Mouse (Mus musculus) Patski (cell line): ENCODE data around the gene Tmem170. TPM values are rescaled to one million over a fixed set of nuclear protein-coding genes. Genes with fewer than 3 reads are reported as not detected.

ENCODE experiments used
- ATAC-seq: fragments of 100-300 bp; one replicate; pipeline ENCODE4 v1.8.0; 2021
- CTCF ChIA-PET: fragments of 350-600 bp; sonication (Branson Sonifier 250); formaldehyde crosslinking; loops from one replicate; lab custom pipeline; 2022; ENCODE audit warnings: inconsistent platforms; lab: Charles Lee
- POLR2A ChIA-PET: fragments of 350-600 bp; sonication (Branson Sonifier 250); formaldehyde crosslinking; loops from one replicate; lab custom pipeline; 2022; ENCODE audit warnings: antibody characterized with exemption, inconsistent platforms; lab: Charles Lee
- DNase-seq: peaks from one replicate; pipeline ENCODE4 v3.0.0-alpha.2; 2011; ENCODE audit warnings: low read depth, low spot score
- H3K27me3 ChIP-seq: fragments of 371-371 bp; one replicate; pipeline ENCODE4 v1.5.1; 2021
- CTCF ChIP-seq: fragments of 100-300 bp; IDR thresholded peaks from one replicate; pipeline ENCODE4 v1.5.1; 2021
- in situ Hi-C: fragments of 300-500 bp; cut with MboI; formaldehyde crosslinking; loops from 3 replicates; pipeline ENCODE4 v1.11.1; 2018; ENCODE audit warnings: low pct_unique_long_range_greater_than_20kb, mixed read lengths
- polyA plus RNA-seq: library from polyadenylated mRNA; unstranded; gene quantifications from one replicate; pipeline ENCODE4 v1.2.3, GENCODE M21; 2021

The Tmem170 gene
- polyA plus RNA-seq, 1 experiment from 2014 or later: 7.2 TPM

DNA sequence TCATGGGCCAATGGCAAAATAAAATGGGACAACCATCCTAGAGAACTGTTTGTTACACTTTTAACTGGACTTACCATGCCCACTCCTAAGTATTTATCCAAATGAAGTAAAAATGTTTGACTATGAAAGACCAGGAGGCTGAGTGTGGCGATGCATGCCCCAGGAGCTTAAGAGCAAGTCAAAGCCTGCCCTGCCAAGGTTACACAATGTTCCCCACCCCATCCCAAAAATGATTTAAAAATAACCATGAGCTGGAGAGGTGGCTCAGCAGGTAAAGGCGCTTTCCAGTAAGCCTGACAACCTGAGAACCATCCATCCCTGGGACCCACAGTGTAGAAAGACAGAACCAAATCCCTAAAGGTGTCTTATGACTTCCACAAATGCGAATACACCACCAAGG lies 58.0 kb downstream of the Tmem170 start:
- in situ Hi-C loops: no loop called here
- no peaks in the 10 kb centered on the region for H3K27me3 ChIP-seq
- CTCF ChIA-PET: interaction anchor here (1.2 kb wide), 1 partner anchor 14 kb away, joined by 3 read pairs; no protein-coding TSS in a partner anchor
- POLR2A ChIA-PET: interaction anchor here (1.8 kb wide), 1 partner anchor 32 kb away, joined by 3 read pairs; no protein-coding TSS in a partner anchor
- ATAC-seq: no peak
- no peak for DNase-seq
- no peak for TF ChIP-seq CTCF

DNA sequence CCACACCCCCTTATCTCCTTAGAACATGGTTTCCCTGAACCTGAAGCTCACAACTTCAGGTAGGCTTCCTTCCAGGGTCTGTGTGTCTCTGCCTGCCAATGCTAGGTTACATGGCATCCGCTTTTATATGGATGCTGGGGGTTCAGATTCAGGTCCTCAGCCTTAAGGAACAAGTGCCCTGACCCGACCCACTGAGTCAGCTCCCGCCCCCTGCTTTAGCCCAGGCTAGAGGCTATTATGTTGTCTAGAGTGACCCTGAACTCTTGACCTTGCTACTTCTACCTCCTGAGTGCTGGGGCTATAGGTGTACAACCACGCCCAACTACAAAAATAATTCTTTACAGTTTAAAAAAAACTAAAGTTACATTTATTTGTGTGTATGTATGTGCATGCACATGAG lies 61.5 kb downstream of the Tmem170 start:
- ChIA-PET POLR2A (interaction anchor here (0.7 kb wide), 1 partner anchor 65 kb away, joined by 4 read pairs; no protein-coding TSS in a partner anchor), CTCF (interaction anchor here (0.9 kb wide), 1 partner anchor 12 kb away, joined by 4 read pairs; no protein-coding TSS in a partner anchor)
- ATAC-seq (no peak), DNase-seq (no peak)
- no peaks in the 10 kb centered on the region for H3K27me3 ChIP-seq
- TF ChIP-seq CTCF: no peak
- in situ Hi-C loops: no loop called here

DNA sequence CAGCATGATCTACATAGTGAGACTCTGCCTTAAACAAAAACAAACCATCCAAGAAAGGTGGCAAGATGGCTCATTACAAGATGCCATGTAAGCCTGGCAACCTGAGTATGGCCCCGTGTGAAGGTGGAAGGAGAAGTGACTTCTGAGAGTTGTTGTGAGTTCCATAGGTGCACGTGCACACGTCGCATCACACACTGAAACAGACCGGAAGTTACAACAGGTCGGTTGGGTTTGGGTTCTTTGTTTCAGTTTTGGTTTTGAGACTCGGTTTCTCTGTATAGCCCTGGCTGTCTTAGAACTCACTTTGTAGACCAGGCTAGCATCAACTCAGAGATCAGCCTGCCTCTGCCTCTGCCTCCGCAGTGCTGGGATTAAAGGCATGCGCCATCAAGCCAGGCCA lies 62.7 kb downstream of the Tmem170 start:
- no peaks in the 10 kb centered on the region for H3K27me3 ChIP-seq
- POLR2A ChIA-PET: no interaction called here
- in situ Hi-C loops: no loop called here
- CTCF ChIA-PET: interaction anchor here (0.9 to 1.4 kb wide), 2 partner anchors 10 to 11 kb away, joined by 3 to 4 read pairs; no protein-coding TSS in a partner anchor
- no peak for ATAC-seq
- TF ChIP-seq CTCF: no peak
- no peak for DNase-seq

Other genes starting within 250 kb of the Tmem170 start
- 12.8 TPM for gene Ldhd, start 246.4 kb downstream of the Tmem170 start, polyA plus RNA-seq
- gene Zfp1, start 233.3 kb downstream of the Tmem170 start, polyA plus RNA-seq: 23.9 TPM
- gene Ctrb1, start 185.7 kb downstream of the Tmem170 start, polyA plus RNA-seq: not detected
- 156 TPM for gene Bcar1, start 132.9 kb downstream of the Tmem170 start, polyA plus RNA-seq
- gene Cfdp1, start 22.5 kb downstream of the Tmem170 start, polyA plus RNA-seq: 179 TPM
- not detected for gene Chst5, start 33.7 kb upstream of the Tmem170 start, polyA plus RNA-seq
- gene Tmem231, start 57.1 kb upstream of the Tmem170 start, polyA plus RNA-seq: 35.3 TPM
- 170 TPM for gene Gabarapl2, start 64.0 kb upstream of the Tmem170 start, polyA plus RNA-seq
- gene Adat1, start 115.6 kb upstream of the Tmem170 start, polyA plus RNA-seq: 7.0 TPM
- 149 TPM for gene Kars, start 134.6 kb upstream of the Tmem170 start, polyA plus RNA-seq
- 24.2 TPM for gene Terf2ip, start 134.6 kb upstream of the Tmem170 start, polyA plus RNA-seq
- gene Gm6793, start 138.3 kb upstream of the Tmem170 start, polyA plus RNA-seq: 0.76 TPM